Mouse (Mus musculus): ENCODE data around the gene Armh4.
"Not testable (repeated sequence)": the region's sequence is repeated elsewhere in the genome, so short reads cannot be mapped to it uniquely, and the experiment has no call there.

DNA sequence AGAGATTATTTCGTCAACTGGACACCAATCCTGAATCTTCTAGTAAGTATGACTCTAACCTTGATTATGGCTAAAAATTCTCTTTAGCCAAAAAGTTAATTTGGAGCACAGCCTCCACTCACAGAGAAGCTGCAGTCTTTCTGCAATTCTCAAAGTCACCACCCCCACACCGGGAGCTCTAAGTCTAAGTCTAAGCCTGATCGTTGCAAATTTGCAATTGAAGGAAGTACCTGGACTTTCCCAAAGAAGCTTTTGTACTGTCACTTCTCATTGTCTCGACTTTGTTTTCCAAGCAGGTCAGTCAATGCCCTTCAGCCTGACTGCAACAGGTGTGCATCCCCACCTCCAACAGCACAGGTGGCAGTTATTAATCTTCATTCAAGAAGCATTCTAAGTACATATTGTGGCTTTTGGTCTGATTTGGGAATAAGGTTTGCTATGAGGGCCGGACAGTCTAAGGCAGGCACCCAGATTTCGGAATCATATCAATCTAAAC, 35.6 kb upstream of the Armh4 start:
- not testable (repeated sequence) for TF ChIP-seq MAX (IDR thresholded peaks at IDR 0.05; ENCODE audit: low read length); CTCF (conservative IDR thresholded peaks at IDR 0.05 in 1 of 2, IDR thresholded peaks at IDR 0.05 in 1 of 2; ENCODE audit: low read depth in 2 of 2, low read length in 2 of 2); POLR2A (IDR thresholded peaks at IDR 0.05; ENCODE audit: low read depth, low read length)

Measured in CH12.LX (cell line).